Mouse (Mus musculus) liver, adult 2 months (tissue): ENCODE data around the gene Syce2. TPM values are rescaled to one million over a fixed set of nuclear protein-coding genes. Genes with fewer than 3 reads are reported as not detected.

Experiments
- DNase-seq: peaks from one replicate; pipeline ENCODE4 v3.0.0-alpha.2; 2011; ENCODE audit warnings: low read depth, low spot score; ENCODE audit errors: extremely low read depth
- H3K27ac ChIP-seq: fragments of 200-500 bp; replicated peaks from 2 replicates; pipeline ENCODE4 v1.5.1; 2012; ENCODE audit warnings: low read depth, mild to moderate bottlenecking, control low read depth, inconsistent platforms, low read length; ENCODE audit not compliant: insufficient read depth
- H3K27me3 ChIP-seq: fragments of 200-500 bp; 2 replicates; pipeline ENCODE4 v1.6.1; 2012; ENCODE audit warnings: mild to moderate bottlenecking, moderate library complexity, low read length, inconsistent platforms; ENCODE audit not compliant: control insufficient read depth, insufficient read depth
- H3K36me3 ChIP-seq: fragments of 200-500 bp; 2 replicates; pipeline ENCODE4 v1.6.1; 2012; ENCODE audit warnings: low read length, inconsistent platforms; ENCODE audit not compliant: control insufficient read depth, insufficient read depth
- H3K4me1 ChIP-seq: fragments of 200-500 bp; 2 replicates; pipeline ENCODE4 v1.6.1; 2011; ENCODE audit warnings: low read length; ENCODE audit not compliant: control insufficient read depth, insufficient read depth
- H3K4me3 ChIP-seq: fragments of 200-500 bp; 2 replicates; pipeline ENCODE4 v1.5.1; 2011; ENCODE audit warnings: low read depth, mild to moderate bottlenecking, control low read depth, low read length, moderate library complexity; ENCODE audit not compliant: insufficient read depth
- H3K79me2 ChIP-seq: fragments of 200-500 bp; 2 replicates; pipeline ENCODE4 v1.6.1; 2012; ENCODE audit warnings: inconsistent platforms, mild to moderate bottlenecking, low read length, moderate library complexity; ENCODE audit not compliant: control insufficient read depth, insufficient read depth
- H3K9ac ChIP-seq: fragments of 200-500 bp; 2 replicates; pipeline ENCODE4 v1.6.1; 2012; ENCODE audit warnings: low read depth, mild to moderate bottlenecking, control low read depth, inconsistent platforms, low read length
- CTCF ChIP-seq: fragments of 200-500 bp; IDR thresholded peaks from 2 replicates; pipeline ENCODE4 v1.5.1; 2011; ENCODE audit warnings: low read depth, low read length, control low read depth
- POLR2A ChIP-seq: fragments of 200-500 bp; IDR thresholded peaks from 2 replicates; pipeline ENCODE4 v1.6.1; 2011; ENCODE audit warnings: low read length, control low read depth; ENCODE audit not compliant: insufficient read depth; ENCODE audit errors: extremely low read depth
- WGBS: fragments of 180-500 bp; shearing (Covaris S2); methylation state at CpG from one replicate; pipeline ENCODE4 v1.1.7; 2018; 5-methylcytosine and 5-hydroxymethylcytosine counted together
- polyA plus RNA-seq: library from polyadenylated mRNA; depleted of rRNA; stranded (reverse); fragments of >200 nt; gene quantifications from 2 replicates; pipeline ENCODE4 v1.2.3, GENCODE M21; 2012
- total RNA-seq: library from RNA; depleted of rRNA; stranded (reverse); fragments of >200 nt; gene quantifications from 2 replicates; pipeline ENCODE4 v1.2.3, GENCODE M21; 2014

The Syce2 gene
- total and polyA plus RNA-seq, 2 experiments = 0.92 to 1.1 TPM

DNA sequence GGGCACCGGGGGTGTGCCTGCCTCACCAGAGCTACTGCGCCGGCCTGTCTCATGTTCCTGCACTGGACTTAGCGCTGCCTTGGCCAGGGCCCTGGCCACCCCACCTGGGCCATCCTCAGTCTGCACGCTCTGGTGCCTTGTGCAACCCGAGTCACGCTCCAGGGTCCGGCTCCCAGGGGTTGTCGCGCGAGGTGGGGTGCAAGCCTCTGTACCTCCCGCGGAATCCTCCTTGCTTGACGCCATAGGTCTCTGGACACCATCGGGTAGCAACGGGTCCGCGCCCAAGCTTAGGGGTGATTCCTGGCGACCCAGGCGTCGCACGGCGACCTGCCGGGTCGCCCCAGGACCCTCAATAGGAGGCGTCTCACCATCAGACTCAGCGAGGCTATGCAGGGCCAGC, 40.5 kb downstream of the Syce2 start:
- no peak overlapping the region for H3K27ac ChIP-seq
- H3K4me3 ChIP-seq = peak overlapping the region; percentile 55; the same call in 1 of the 2 replicates
- DNase-seq = no peak
- no peaks in the 10 kb centered on the region for H3K27me3 ChIP-seq
- no peak overlapping the region; the same call in 1 of the 2 replicates for H3K9ac ChIP-seq
- 57% methylated on average over 27 of the region's 27 CpGs for WGBS
- peaks cover 4% of the 10 kb centered on the region; the same call in 1 of the 2 replicates for H3K79me2 ChIP-seq
- H3K36me3 ChIP-seq = no peaks in the 10 kb centered on the region
- peaks cover 11% of the 10 kb centered on the region; the same call in 1 of the 2 replicates for H3K4me1 ChIP-seq
- TF ChIP-seq POLR2A = no peak
- no peak for TF ChIP-seq CTCF

DNA sequence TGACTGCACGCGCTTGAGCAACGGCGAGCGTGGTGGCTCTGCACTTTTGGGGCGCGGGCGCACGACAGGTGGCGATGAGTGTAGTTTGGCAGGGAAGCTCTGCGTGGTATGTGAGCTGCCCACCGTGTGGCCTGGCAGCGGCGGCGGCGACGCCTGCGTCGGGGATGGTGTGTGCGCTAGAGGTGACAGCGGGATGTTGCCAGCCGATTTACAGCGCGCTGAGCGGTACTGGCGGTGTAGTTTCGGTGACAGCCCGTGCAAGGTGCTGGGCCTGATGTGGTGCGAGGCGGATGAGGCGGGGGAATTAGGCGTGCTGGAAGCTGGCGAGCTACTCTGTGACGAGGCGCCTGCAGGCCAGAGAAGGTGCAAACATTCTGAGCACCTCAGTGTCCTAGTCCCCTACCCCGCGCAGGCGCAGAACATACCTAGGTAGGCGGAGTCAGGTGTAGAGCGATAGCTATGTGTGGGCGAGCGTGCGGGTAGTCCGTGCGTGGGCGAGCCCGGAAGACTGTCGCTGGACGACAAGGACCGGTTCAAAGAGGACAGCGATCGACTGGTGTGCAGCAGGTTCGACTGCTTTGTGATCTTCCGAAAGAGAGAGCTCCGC, 41.1 kb downstream of the Syce2 start:
- H3K27ac ChIP-seq = peak overlapping the region; percentile 60
- TF ChIP-seq POLR2A (peak; percentile 51; the same call in 1 of the 2 replicates), CTCF (no peak)
- H3K4me1 ChIP-seq = peaks cover 11% of the 10 kb centered on the region; the same call in 1 of the 2 replicates
- peak overlapping the region; percentile 65 for H3K9ac ChIP-seq
- peak overlapping the region; percentile 55 for H3K4me3 ChIP-seq
- WGBS = 3% methylated on average over 55 of the region's 55 CpGs
- peaks cover 4% of the 10 kb centered on the region; the same call in 1 of the 2 replicates for H3K79me2 ChIP-seq
- no peaks in the 10 kb centered on the region for H3K27me3 ChIP-seq
- DNase-seq = peak; percentile 86
- H3K36me3 ChIP-seq = no peaks in the 10 kb centered on the region

DNA sequence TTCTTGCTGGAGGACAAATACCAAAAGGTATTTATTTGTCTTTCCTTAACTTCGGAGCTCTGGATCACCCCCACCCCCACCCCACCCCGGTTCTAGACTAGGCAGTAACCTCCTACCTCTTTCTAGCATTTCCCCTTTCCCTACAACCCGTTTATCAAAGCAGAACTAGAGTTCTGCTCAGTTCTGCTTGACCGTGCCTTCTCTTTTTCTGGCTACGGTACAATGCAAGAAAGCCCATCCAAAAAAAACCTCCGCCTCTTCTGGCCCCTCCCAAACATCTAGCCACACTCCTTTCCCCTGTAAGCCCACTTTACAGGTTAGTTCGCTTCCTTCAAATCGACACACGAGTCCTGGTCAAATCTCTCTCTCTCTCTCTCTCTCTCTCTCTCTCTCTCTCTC, 41.6 kb downstream of the Syce2 start:
- H3K4me1 ChIP-seq = peaks cover 11% of the 10 kb centered on the region; the same call in 1 of the 2 replicates
- DNase-seq = no peak
- H3K79me2 ChIP-seq = peaks cover 4% of the 10 kb centered on the region; the same call in 1 of the 2 replicates
- H3K27ac ChIP-seq = peak overlapping the region; percentile 60
- peak overlapping the region; percentile 65 for H3K9ac ChIP-seq
- no peaks in the 10 kb centered on the region for H3K36me3 ChIP-seq
- peak overlapping the region; percentile 55 for H3K4me3 ChIP-seq
- TF ChIP-seq POLR2A (no peak), CTCF (no peak)
- no peaks in the 10 kb centered on the region for H3K27me3 ChIP-seq
- 7% methylated on average over 9 of the region's 9 CpGs for WGBS

DNA sequence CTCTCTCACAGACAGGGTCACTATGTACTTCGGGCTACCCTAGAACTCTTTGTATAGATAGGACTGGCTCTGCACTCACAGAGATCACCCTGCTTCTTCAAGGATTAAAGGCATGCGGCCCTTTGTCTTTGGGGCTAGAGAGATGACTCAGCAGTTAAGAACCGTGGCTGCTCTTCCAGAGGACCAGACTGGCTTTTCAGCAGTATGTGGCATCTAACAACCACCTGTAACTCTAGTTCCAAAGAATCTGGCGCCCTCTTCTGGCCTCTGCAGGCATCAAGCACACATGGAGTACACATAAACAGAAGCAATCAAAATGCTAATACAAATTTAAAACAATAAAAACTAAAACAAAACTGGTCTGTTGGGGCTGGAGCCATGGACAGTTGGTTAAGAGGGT, 42.0 kb downstream of the Syce2 start:
- Histone ChIP-seq H3K4me1 (peaks cover 11% of the 10 kb centered on the region; the same call in 1 of the 2 replicates), H3K4me3 (peak overlapping the region; percentile 12; the same call in 1 of the 2 replicates), H3K27ac (no peak overlapping the region), H3K36me3 (no peaks in the 10 kb centered on the region), H3K9ac (no peak overlapping the region), H3K27me3 (no peaks in the 10 kb centered on the region), H3K79me2 (peaks cover 4% of the 10 kb centered on the region; the same call in 1 of the 2 replicates)
- peak; percentile 65 for DNase-seq
- WGBS = 28% methylated on average over 4 of the region's 4 CpGs
- TF ChIP-seq CTCF = peak; percentile 52
- no peak for TF ChIP-seq POLR2A

DNA sequence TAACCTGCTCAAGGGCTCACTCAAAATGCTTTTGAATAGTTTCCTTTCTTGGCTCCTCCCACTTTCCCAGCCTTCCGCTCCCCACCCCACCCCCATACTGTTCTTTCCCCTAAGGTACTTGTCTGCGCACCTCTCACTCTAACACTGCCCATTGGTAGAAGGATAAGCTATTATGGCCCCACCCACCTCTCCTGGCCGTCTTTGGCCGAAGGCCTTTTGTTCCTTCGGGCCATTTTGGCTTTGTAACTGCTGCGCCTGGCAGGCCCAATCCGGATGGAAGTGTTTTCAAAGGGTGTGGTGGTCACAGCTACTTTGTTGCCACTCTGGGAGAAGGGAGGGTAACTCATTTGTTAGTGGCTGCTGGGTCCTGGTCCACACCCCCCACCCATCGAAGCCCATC, 43.4 kb downstream of the Syce2 start:
- no peak overlapping the region for H3K9ac ChIP-seq

DNA sequence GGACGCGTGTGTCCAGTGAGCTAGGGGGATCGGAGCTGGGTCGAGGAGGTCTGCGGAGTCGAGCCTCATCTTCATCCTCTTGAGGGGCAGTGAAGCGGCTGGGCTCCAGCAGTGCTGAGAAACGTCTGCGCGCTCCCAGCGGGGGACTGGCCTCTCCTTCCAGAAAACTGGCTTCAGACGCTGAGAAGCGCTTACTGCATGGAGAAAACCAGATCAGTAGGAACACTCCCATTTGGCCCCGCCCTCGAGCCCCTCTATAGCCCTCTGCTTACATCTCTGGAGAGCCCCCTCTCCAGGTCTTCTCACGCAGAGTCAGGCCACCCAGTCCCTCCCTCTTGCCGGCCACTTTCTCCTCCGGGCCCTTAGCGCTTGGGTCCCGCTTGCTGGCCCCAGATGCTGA, 45.9 kb downstream of the Syce2 start:
- Histone ChIP-seq H3K27me3 (no peaks in the 10 kb centered on the region), H3K79me2 (no peaks in the 10 kb centered on the region), H3K4me3 (no peak overlapping the region), H3K27ac (no peak overlapping the region), H3K36me3 (no peaks in the 10 kb centered on the region), H3K9ac (no peak overlapping the region), H3K4me1 (peaks cover 5% of the 10 kb centered on the region; the same call in 1 of the 2 replicates)
- TF ChIP-seq CTCF = no peak
- TF ChIP-seq POLR2A = no peak
- no peak for DNase-seq
- 74% methylated on average over 20 of the region's 20 CpGs for WGBS

More for the DNA sequence above, 43.4 kb downstream of the Syce2 start:
- H3K27me3 ChIP-seq = no peaks in the 10 kb centered on the region
- no peak for DNase-seq
- no peak overlapping the region for H3K27ac ChIP-seq
- H3K4me3 ChIP-seq = no peak overlapping the region
- H3K79me2 ChIP-seq = no peaks in the 10 kb centered on the region
- H3K36me3 ChIP-seq = no peaks in the 10 kb centered on the region
- TF ChIP-seq CTCF = no peak
- no peak for TF ChIP-seq POLR2A
- peaks cover 8% of the 10 kb centered on the region; the same call in 1 of the 2 replicates for H3K4me1 ChIP-seq
- WGBS = 92% methylated on average over 8 of the region's 8 CpGs
